Mouse (Mus musculus): ENCODE measurements around the gene Ttll11.

DNA sequence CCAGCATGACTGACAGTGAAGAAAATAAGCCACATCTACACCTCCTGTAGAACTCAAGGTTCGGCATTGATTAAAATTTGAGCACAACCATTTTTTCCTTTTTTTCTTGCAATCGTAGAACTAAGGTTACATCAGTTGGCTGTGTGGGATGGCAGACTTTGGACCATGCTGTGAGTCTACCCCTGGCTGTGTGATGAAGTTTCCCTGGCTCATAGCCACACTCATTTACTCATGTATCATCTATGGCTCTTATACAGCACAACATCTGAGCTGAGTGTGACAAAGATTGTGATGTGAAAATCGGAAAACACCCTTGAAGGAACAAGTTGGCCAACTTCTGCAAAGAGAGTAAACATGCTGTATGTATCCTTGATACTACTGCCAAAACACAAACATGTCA, 56.8 kb downstream of the Ttll11 start:
- TF ChIP-seq CTCF (IDR thresholded peaks at IDR 0.05; ENCODE audit: control insufficient read depth, insufficient read depth, insufficient replicate concordance, low read depth, low read length) (no peak), POLR2A (IDR thresholded peaks at IDR 0.05; ENCODE audit: control insufficient read depth, low read depth, low read length) (no peak)

Measured in testis, adult 2 months (tissue).